Mouse (Mus musculus) testis, postnatal 14 days (tissue): Measurements from ENCODE around the gene Abca7.

Experiments
- DNase-seq: peaks from one replicate; pipeline ENCODE4 v3.0.0; 2021; ENCODE audit warnings: low spot score

The Abca7 gene

DNA sequence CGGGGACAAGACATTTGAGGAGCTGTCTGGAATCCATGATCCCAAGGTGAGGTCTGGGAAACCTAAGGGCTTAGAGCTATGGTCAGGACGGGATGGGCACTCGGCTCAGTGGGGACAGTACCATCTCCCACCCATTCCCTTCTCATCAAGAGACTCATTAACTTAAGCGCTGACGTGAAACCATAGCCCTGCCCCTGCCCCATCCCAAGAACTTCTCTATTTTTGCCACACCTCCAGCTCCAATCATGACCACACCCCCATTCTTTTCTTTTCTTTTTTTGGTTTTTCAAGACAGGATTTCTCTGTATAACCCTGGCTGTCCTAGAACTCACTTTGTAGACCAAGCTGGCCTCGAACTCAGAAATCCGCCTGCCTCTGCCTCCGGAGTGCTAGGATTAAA, 21.6 kb upstream of the Abca7 start:
- DNase-seq: no peak

GRCm38 (mm10) chr10:79976071-79976721, 20.1 kb upstream of the Abca7 start:
- no peak for DNase-seq

- no peak for DNase-seq
Observed at GRCm38 (mm10) chr10:79976722-79977107, 19.6 kb upstream of the Abca7 start.

GRCm38 (mm10) chr10:79977324-79977723, 19.0 kb upstream of the Abca7 start:
- no peak for DNase-seq

GRCm38 (mm10) chr10:79978061-79978460, 18.2 kb upstream of the Abca7 start:
- no peak for DNase-seq

DNA sequence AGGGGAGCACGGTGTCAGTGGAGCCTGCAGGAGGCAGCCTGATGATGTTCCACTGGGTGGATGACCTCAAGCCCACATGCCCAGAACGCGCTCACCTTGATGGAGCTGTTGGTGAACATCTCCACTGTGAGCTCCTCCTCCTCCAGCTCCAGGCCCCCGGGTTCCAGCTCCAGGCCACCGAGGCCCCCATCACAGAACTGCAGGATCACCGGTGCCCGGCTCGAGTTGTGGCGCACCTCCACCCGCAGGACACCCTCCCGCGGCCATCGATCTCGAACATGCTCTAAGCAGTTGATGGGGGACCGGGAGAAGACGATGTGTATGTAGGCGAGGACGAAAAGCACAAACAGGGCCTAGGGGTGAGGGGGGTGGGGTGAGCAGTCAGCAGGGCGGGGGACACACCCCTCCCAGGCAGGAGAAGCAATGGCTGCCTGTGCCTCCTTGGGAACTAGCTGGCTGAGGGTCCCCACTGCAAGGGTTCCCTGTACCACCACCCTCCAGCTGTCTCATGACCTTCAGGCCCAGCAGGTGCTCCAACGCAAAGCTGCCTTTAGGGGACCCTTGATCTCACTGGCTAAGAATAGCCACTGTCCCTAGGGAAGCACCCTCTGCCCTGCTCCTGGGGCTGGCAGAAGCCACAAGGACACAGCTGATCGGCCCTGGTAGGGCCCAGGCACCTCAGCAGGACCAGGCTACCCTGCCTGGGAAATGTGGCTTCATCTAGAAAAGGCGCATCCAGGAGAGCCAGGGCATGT, 16.7 kb upstream of the Abca7 start:
- DNase-seq: no peak

GRCm38 (mm10) chr10:79983205-79983604, 13.1 kb upstream of the Abca7 start:
- no peak for DNase-seq

DNA sequence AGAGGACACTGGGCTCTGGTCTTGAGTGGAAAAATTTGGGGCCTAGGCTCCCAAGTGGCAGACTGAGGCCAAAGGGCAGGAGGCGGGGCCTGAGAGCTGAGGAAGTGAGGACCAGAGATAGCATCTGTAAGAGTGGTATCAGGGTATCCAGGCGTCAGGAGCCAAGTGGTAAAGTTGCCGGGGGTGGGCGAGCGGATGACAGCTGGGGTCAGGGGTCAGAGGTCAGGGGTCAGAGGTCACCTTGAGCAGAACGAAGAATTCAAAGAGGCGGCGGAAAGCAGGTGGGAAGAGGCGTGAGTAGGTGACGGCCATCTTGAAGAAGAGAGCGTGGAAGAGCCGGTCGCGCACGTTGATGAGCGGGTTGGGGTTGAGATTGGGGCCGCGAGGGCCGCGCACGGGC, 12.6 kb upstream of the Abca7 start:
- DNase-seq: peak; percentile 77

DNA sequence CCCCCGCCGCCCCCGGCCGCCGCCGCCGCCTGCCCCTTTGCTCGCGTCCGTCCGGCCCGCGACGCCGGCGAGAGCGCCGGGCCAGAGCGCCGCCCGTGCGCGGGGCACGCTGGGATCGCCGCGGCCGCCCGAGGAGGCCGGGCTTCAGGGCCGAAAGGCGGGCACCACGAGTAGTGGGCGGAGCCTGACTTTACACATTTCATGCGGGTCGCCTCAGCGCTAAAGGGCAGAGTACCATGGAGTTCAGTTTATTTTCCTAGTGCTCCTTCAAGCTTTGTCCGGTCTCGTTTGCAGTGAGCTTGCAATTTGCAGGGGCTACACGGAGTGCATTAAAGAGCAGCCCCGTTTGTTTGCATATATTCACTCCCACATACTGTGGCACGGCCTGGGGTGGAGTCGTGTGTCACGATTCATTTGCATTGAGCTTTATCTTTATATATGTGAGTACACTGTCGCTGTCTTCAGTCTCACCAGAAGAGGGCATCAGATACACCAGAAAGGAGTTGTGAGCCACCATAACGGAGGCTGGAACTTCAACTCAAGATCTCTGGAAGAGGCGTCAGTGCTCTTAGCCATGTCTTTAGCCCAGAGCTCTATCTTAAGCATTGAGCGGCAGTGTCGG, 12.0 kb upstream of the Abca7 start, which contains the start of gene Tmem259:
TSS of gene Tmem259 (minus strand) at position 136 of the 622 bp plus-strand sequence.
- peak; percentile 89 for DNase-seq

DNA sequence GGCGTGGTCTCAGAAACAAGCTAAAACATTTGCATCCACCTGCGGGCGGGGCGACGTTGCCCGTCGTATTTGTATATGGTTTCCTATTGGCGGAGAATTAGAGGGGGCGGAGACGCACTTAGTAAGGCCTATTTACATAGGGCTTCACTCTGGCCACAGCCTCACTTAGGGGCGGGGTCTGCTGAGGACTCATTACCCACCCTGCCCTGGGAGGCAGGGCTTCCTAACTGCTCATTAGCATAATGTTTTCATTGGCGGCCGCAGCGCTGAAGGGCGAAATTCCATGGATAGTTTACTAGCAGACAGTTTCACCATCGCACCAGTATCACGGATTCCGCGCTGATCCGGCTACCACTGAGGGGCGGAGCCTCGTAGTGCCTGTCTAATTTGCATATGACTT, 11.4 kb upstream of the Abca7 start:
- DNase-seq: peak; percentile 98

DNA sequence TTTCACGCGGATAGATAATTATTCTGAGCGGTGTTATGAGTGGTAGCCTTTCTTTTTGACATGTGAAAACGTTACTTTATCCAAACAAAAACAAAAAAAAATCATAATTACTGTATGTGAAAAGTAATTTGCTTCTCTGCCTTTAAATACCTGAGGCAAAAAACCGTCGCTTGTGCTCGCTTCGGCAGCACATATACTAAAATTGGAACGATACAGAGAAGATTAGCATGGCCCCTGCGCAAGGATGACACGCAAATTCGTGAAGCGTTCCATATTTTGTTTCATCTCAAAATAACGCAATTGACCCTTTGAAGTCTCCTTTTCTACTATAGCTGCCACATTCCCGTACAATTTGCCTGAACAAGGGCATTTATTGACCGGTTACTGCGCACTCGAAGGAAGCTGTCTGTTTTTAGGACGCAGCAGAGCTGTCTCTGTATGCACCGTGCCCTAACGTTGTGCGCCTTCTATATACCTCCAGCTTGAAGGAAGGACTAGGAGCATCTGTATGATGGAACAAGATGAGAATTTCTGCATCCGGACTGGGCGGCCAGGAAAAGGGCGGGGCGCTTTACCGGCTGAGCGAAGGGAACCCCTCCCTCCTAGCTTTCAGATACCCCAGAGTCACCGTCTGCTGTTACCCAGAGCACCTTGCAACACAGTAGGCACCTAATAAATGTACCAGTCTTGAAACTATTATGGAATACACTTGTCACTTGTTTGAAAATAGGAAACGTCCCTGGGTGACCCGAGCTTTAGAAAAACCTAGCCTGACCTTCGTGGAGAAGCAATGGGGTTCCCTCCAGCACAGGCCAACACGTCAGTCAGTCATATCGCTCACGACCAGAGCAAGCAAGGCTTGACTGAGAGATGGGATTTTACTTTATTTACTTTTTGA, 10.7 kb upstream of the Abca7 start:
- no peak for DNase-seq

GRCm38 (mm10) chr10:79986232-79986878, 9.9 kb upstream of the Abca7 start:
- DNase-seq: no peak

DNA sequence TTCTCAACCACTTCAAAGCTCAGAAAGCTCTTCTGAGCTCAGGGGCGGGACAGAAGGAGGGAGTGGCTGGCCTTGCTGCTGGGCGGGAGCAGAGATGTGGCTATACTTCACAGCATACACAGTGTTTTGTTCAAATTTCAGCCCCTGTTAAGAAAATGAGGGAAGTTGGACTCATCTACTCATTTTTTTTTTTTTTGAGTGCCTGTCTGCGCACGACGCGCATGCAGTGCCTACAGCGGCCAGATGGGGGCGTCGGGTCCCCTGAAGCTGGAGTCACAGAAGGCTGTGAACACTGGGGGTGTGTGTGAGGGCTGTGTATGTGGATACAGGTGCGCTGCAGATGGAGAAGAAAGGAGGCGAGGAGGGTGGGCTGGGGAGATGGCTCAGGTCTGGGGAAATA, 9.3 kb upstream of the Abca7 start:
- DNase-seq: peak; percentile 83

- DNase-seq: no peak
Observed at GRCm38 (mm10) chr10:79987771-79988505, 8.4 kb upstream of the Abca7 start.

DNA sequence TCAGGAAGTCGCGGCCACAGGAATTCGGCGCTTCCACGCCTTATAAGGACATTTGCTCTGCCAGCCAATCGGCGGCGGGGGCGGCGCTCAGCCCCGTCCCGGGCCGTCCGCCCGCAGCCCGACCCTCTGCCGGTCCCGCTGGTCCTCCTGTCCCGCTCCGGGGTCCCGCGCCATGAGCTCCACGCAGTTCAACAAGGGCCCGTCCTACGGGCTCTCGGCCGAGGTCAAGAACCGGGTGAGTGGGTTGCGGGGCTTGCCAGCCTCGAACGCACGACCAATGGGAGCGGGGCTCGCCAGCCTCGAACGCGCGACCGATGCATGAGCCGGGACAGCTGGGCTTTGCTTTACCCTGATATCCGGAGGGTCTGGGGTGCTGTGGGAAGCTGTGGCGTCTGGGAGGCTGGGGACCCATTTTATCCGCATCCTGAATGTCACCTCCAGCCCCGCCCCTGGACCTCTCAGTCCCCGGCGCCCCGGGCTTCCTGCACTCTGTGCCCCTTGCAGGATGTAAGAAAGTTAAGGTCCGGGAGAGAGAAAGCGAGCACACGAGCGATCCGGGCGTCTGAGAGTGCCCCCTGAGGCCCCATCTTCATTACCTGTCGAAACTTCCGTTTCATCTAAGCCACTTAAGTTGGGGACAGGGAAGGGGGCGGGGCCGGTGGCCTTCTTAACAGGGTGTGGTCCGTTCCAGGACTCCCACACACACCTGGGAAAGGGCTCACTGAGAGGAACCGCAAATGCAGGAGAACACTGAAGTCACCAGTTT, 7.6 kb upstream of the Abca7 start, which contains the start of gene Cnn2:
TSS of gene Cnn2 (plus strand) at position 79 of the 766 bp plus-strand sequence.
- DNase-seq: no peak

DNA sequence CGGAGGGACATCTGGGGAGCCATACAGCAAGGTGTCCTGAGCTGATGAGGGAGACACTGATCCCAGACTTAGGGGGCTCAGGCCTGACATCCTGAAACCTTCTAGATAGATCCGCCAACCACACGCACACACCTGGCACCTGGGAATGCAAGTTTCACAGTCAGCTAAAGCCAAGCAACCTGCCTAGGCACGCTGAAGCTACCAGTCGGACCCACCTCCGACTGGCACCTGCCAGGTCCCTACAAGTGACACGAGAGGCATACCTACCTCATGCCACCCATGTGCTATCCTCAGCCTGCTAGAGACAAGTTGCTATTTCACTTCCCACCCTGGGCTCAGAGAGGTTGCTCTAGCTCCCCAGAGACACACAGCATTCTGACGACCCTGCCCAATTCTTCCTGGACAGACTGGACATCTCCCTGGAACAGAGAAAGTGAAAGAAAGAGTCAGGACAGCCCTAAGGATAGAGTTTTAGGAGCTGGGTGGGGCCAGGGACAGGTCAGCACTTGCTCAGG, 7.0 kb upstream of the Abca7 start:
- DNase-seq: no peak

GRCm38 (mm10) chr10:79989870-79990269, 6.4 kb upstream of the Abca7 start:
- no peak for DNase-seq

GRCm38 (mm10) chr10:79991099-79991498, 5.2 kb upstream of the Abca7 start:
- DNase-seq: no peak

GRCm38 (mm10) chr10:79991548-79991947, 4.7 kb upstream of the Abca7 start:
- no peak for DNase-seq
